12 mouse cellular contexts compared by ENCODE assay signal in the genomic region with DNA sequence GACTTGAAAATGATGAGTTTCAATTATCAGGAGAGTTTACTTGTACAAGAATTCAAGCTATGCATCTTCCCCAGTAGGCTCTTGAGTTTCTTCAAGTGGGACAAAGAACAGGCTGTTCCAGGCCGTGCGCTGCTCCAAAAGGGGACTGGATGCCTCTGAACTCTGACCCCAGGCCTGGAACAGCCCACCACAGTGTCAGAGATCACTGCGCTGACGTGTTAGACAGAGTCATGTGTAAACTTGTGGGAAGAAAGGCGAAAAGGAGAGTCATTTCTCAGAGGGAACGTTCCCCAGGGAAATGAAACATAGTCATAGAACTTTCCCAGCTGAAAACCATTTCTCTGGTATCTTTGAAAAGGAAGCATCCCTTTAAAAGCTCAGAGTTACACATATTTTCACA.
DNase-seq lines count a peak whose midpoint lies in the region; ATAC-seq and TF ChIP-seq lines count a peak whose summit lies in the region.
"Had no signal": no experiment of that assay in that cellular context is flagged by ENCODE, and none has a peak within 500 bp of the region (broad histone marks: within the 10 kb centered on the region; RNA-seq: fewer than 3 reads in every experiment).

No protein-coding gene starts in this region.

- no peak overlapping the region for H3K4me3 ChIP-seq in limb, embryonic 14.5 days (replicated peaks; ENCODE audit: low read length)
- no peak overlapping the region for H3K4me3 ChIP-seq in limb, embryonic 10.5 days
- no peak overlapping the region for H3K4me3 ChIP-seq in embryonic facial prominence, embryonic 10.5 days
- H3K4me3 ChIP-seq in hindbrain, embryonic 14.5 days (replicated peaks; ENCODE audit: low read length), result no peak overlapping the region
- H3K4me3 ChIP-seq: left cerebral cortex, adult 2 months; megakaryocyte, embryonic 14.5 days had no signal

- no peak for DNase-seq in limb, embryonic 14.5 days (ENCODE audit: low spot score)
- no peak for DNase-seq in limb, embryonic 10.5 days (ENCODE audit: low spot score)
- DNase-seq in embryonic facial prominence, embryonic 10.5 days (ENCODE audit: low spot score), result peak; percentile 66
- peak; percentile 59 to 65 for DNase-seq in kidney, adult 8-10 months
- peak; percentile 31 to 70 for DNase-seq in lung, postnatal 4 days
- no peak for DNase-seq in cerebellum, postnatal 10 days
- DNase-seq in MN1 (ENCODE audit: low spot score), result no peak
- no peak for DNase-seq in hindbrain, embryonic 14.5 days (ENCODE audit: low spot score)
- DNase-seq: thymus, postnatal 14 days had no signal

- H3K27me3 ChIP-seq in limb, embryonic 14.5 days (ENCODE audit: control insufficient read depth, insufficient read depth, low read length), result no peaks in the 10 kb centered on the region
- no peaks in the 10 kb centered on the region for H3K27me3 ChIP-seq in limb, embryonic 10.5 days (ENCODE audit: low read depth, poor library complexity, severe bottlenecking)
- no peaks in the 10 kb centered on the region for H3K27me3 ChIP-seq in embryonic facial prominence, embryonic 10.5 days (replicated peaks; ENCODE audit: low read depth, poor library complexity, severe bottlenecking)
- no peaks in the 10 kb centered on the region for H3K27me3 ChIP-seq in hindbrain, embryonic 14.5 days (ENCODE audit: control insufficient read depth, insufficient read depth, low read length)
- H3K27me3 ChIP-seq: megakaryocyte, embryonic 14.5 days had no signal

- H3K27ac ChIP-seq in limb, embryonic 14.5 days (replicated peaks; ENCODE audit: low read depth, low read length), result no peak overlapping the region
- H3K27ac ChIP-seq in limb, embryonic 10.5 days, result no peak overlapping the region
- H3K27ac ChIP-seq in embryonic facial prominence, embryonic 10.5 days (replicated peaks), result no peak overlapping the region
- H3K27ac ChIP-seq in hindbrain, embryonic 14.5 days, result no peak overlapping the region
- H3K27ac ChIP-seq: left cerebral cortex, adult 2 months had no signal

- 0 out of 2 replicates have a peak, but pooled peaks have one; percentile 41 for ATAC-seq in limb, embryonic 14.5 days (ENCODE audit: low FRiP score, low read depth)
- no peak for ATAC-seq in hindbrain, embryonic 14.5 days (ENCODE audit: low FRiP score)

- H3K9ac ChIP-seq in limb, embryonic 14.5 days (ENCODE audit: low read depth, low read length, severe bottlenecking), result no peak overlapping the region
- no peak overlapping the region for H3K9ac ChIP-seq in hindbrain, embryonic 14.5 days

- no peak for TF ChIP-seq POLR2A in limb, embryonic 14.5 days (IDR thresholded peaks at IDR 0.05; ENCODE audit: borderline replicate concordance, extremely low read depth, insufficient read depth, insufficient read length)

- no peaks in the 10 kb centered on the region for H3K4me1 ChIP-seq in limb, embryonic 14.5 days (ENCODE audit: control insufficient read depth, insufficient read depth, low read length)
- H3K4me1 ChIP-seq in limb, embryonic 10.5 days, result no peaks in the 10 kb centered on the region
- peaks cover 6% of the 10 kb centered on the region for H3K4me1 ChIP-seq in embryonic facial prominence, embryonic 10.5 days
- H3K4me1 ChIP-seq in hindbrain, embryonic 14.5 days (replicated peaks; ENCODE audit: control insufficient read depth, insufficient read depth, low read length), result no peaks in the 10 kb centered on the region
- H3K4me1 ChIP-seq: megakaryocyte, embryonic 14.5 days had no signal

- no peaks in the 10 kb centered on the region for H3K9me3 ChIP-seq in limb, embryonic 14.5 days (ENCODE audit: control insufficient read depth, low read length)
- H3K9me3 ChIP-seq in limb, embryonic 10.5 days (replicated peaks), result no peaks in the 10 kb centered on the region
- H3K9me3 ChIP-seq in embryonic facial prominence, embryonic 10.5 days, result no peaks in the 10 kb centered on the region
- H3K9me3 ChIP-seq in hindbrain, embryonic 14.5 days (ENCODE audit: control insufficient read depth, low read length), result no peaks in the 10 kb centered on the region

- no peak overlapping the region for H3K4me2 ChIP-seq in limb, embryonic 14.5 days (replicated peaks; ENCODE audit: low read depth, low read length, severe bottlenecking)
- H3K4me2 ChIP-seq in hindbrain, embryonic 14.5 days (replicated peaks), result no peak overlapping the region

- 0 out of 2 replicates have a peak, but pooled peaks cover 10% of the 10 kb centered on the region for H3K36me3 ChIP-seq in limb, embryonic 14.5 days (ENCODE audit: control insufficient read depth, insufficient read depth, low read length)
- H3K36me3 ChIP-seq in limb, embryonic 10.5 days, result no peaks in the 10 kb centered on the region
- H3K36me3 ChIP-seq in embryonic facial prominence, embryonic 10.5 days (replicated peaks), result no peaks in the 10 kb centered on the region
- H3K36me3 ChIP-seq in hindbrain, embryonic 14.5 days (replicated peaks; ENCODE audit: control insufficient read depth, insufficient read depth), result no peaks in the 10 kb centered on the region; the same call in 1 of the 2 replicates
- H3K36me3 ChIP-seq: G1E had no signal

- WGBS in limb, embryonic 14.5 days, result 65% methylated on average over 6 of the region's 6 CpGs
- 57% methylated on average over 6 of the region's 6 CpGs for WGBS in limb, embryonic 10.5 days
- WGBS in embryonic facial prominence, embryonic 10.5 days, result 24% methylated on average over 6 of the region's 6 CpGs
- 44% methylated on average over 6 of the region's 6 CpGs for WGBS in hindbrain, embryonic 14.5 days

Comparison
In these comparisons a context has a peak if more than half of its experiments do, and no peak if none do; other contexts are left out.
1. DNase-seq: peak in embryonic facial prominence, embryonic 10.5 days (single experiment), kidney, adult 8-10 months (2 of 2) and lung, postnatal 4 days (2 of 2); none in limb, embryonic 14.5 days (single experiment), limb, embryonic 10.5 days (single experiment), cerebellum, postnatal 10 days (0 of 2), MN1 (single experiment) and hindbrain, embryonic 14.5 days (single experiment).